Mouse (Mus musculus): ENCODE results near the gene Cbr2. TPM values are rescaled to one million over a fixed set of nuclear protein-coding genes. Genes with fewer than 3 reads are reported as not detected.
"Not testable (repeated sequence)": the region's sequence is repeated elsewhere in the genome, so short reads cannot be mapped to it uniquely, and the experiment has no call there.

Cbr2 gene
- total RNA-seq (2014; fragmentation: Nextera tagmentation), result not detected in 2 replicates
- not detected in 2 replicates for total RNA-seq (2017)
- not detected in 2 replicates for polyA plus RNA-seq (2012)

GRCm38 (mm10) chr11:120731858-120732680 lies at the start of gene Cbr2:
Cbr2 (minus strand) TSS chr11:120732114.
- ATAC-seq (ENCODE audit: extremely low read depth, insufficient number of reproducible peaks, low FRiP score, poor library complexity, severe bottlenecking) (no peak), DNase-seq (ENCODE audit: low spot score) (no peak)
- peaks cover 8% of the 10 kb centered on the region for H3K4me1 ChIP-seq (ENCODE audit: insufficient read depth, low read depth, low read length)
- H3K36me3 ChIP-seq (replicated peaks), result no peaks in the 10 kb centered on the region
- peak within 1 kb of the TSS; percentile 15; the same call in 1 of the 2 replicates for H3K4me3 ChIP-seq (ENCODE audit: low read depth, low read length)
- TF ChIP-seq GATA1 (IDR thresholded peaks at IDR 0.05; ENCODE audit: borderline replicate concordance, low read length), result no peak
- TF ChIP-seq POLR2AphosphoS5 (IDR thresholded peaks at IDR 0.05; ENCODE audit: insufficient replicate concordance, low read depth, low read length), result no peak
- TF ChIP-seq TAL1 (conservative IDR thresholded peaks at IDR 0.05; ENCODE audit: low read depth, low read length), result no peak
- no peak for TF ChIP-seq GATA2 (IDR thresholded peaks at IDR 0.05; ENCODE audit: borderline replicate concordance, low read depth, low read length)
- no peak for TF ChIP-seq CTCF (IDR thresholded peaks at IDR 0.05; ENCODE audit: low read depth, low read length)
- peaks cover 55% of the 10 kb centered on the region for H3K27me3 ChIP-seq (ENCODE audit: insufficient read depth, low read length)
- peaks cover 3% of the 10 kb centered on the region; the same call in 1 of the 2 replicates for H3K9me3 ChIP-seq (replicated peaks)

GRCm38 (mm10) chr11:120781361-120781760 lies 49.4 kb upstream of the Cbr2 start:
- Histone ChIP-seq H3K4me1 (ENCODE audit: insufficient read depth, low read depth, low read length) (peaks cover 30% of the 10 kb centered on the region), H3K36me3 (replicated peaks) (peaks cover 59% of the 10 kb centered on the region)
- H3K9me3 ChIP-seq (replicated peaks); DNase-seq (ENCODE audit: low spot score); H3K27me3 ChIP-seq (ENCODE audit: insufficient read depth, low read length); H3K4me3 ChIP-seq (ENCODE audit: low read depth, low read length); ATAC-seq (ENCODE audit: extremely low read depth, insufficient number of reproducible peaks, low FRiP score, poor library complexity, severe bottlenecking): not testable (repeated sequence)

- peaks cover 19% of the 10 kb centered on the region for H3K4me1 ChIP-seq (ENCODE audit: insufficient read depth, low read depth, low read length)
- no peak overlapping the region for H3K4me3 ChIP-seq (ENCODE audit: low read depth, low read length)
- no peaks in the 10 kb centered on the region for H3K9me3 ChIP-seq (replicated peaks)
- no peak for TF ChIP-seq GATA1 (IDR thresholded peaks at IDR 0.05; ENCODE audit: borderline replicate concordance, low read length)
- TF ChIP-seq GATA2 (IDR thresholded peaks at IDR 0.05; ENCODE audit: borderline replicate concordance, low read depth, low read length), result no peak
- no peak for TF ChIP-seq CTCF (IDR thresholded peaks at IDR 0.05; ENCODE audit: low read depth, low read length)
- TF ChIP-seq TAL1 (conservative IDR thresholded peaks at IDR 0.05; ENCODE audit: low read depth, low read length), result no peak
- TF ChIP-seq POLR2AphosphoS5 (IDR thresholded peaks at IDR 0.05; ENCODE audit: insufficient replicate concordance, low read depth, low read length), result no peak
- H3K27me3 ChIP-seq (ENCODE audit: insufficient read depth, low read length), result peaks cover 5% of the 10 kb centered on the region
- ATAC-seq (ENCODE audit: extremely low read depth, insufficient number of reproducible peaks, low FRiP score, poor library complexity, severe bottlenecking), result no peak
- DNase-seq (ENCODE audit: low spot score), result no peak
- peaks cover 44% of the 10 kb centered on the region for H3K36me3 ChIP-seq (replicated peaks)
These were observed 48.0 kb upstream of the Cbr2 start for GRCm38 (mm10) chr11:120779876-120780275.

GRCm38 (mm10) chr11:120777123-120777522 lies 45.2 kb upstream of the Cbr2 start:
- H3K9me3 ChIP-seq (replicated peaks), result no peaks in the 10 kb centered on the region
- H3K36me3 ChIP-seq (replicated peaks), result peaks cover 30% of the 10 kb centered on the region
- no peak for TF ChIP-seq GATA2 (IDR thresholded peaks at IDR 0.05; ENCODE audit: borderline replicate concordance, low read depth, low read length)
- no peak for TF ChIP-seq CTCF (IDR thresholded peaks at IDR 0.05; ENCODE audit: low read depth, low read length)
- no peak for TF ChIP-seq POLR2AphosphoS5 (IDR thresholded peaks at IDR 0.05; ENCODE audit: insufficient replicate concordance, low read depth, low read length)
- no peak for TF ChIP-seq GATA1 (IDR thresholded peaks at IDR 0.05; ENCODE audit: borderline replicate concordance, low read length)
- no peak for TF ChIP-seq TAL1 (conservative IDR thresholded peaks at IDR 0.05; ENCODE audit: low read depth, low read length)
- ATAC-seq (ENCODE audit: extremely low read depth, insufficient number of reproducible peaks, low FRiP score, poor library complexity, severe bottlenecking), result no peak
- no peak for DNase-seq (ENCODE audit: low spot score)
- H3K4me3 ChIP-seq (ENCODE audit: low read depth, low read length), result no peak overlapping the region
- peaks cover 6% of the 10 kb centered on the region for H3K4me1 ChIP-seq (ENCODE audit: insufficient read depth, low read depth, low read length)
- H3K27me3 ChIP-seq (ENCODE audit: insufficient read depth, low read length), result peaks cover 10% of the 10 kb centered on the region

GRCm38 (mm10) chr11:120775774-120776469 lies 44.0 kb upstream of the Cbr2 start:
- no peak overlapping the region for H3K4me3 ChIP-seq (ENCODE audit: low read depth, low read length)
- ATAC-seq (ENCODE audit: extremely low read depth, insufficient number of reproducible peaks, low FRiP score, poor library complexity, severe bottlenecking), result peak; percentile 60

GRCm38 (mm10) chr11:120773463-120774190 lies 41.7 kb upstream of the Cbr2 start:
- no peak overlapping the region for H3K4me3 ChIP-seq (ENCODE audit: low read depth, low read length)
- ATAC-seq (ENCODE audit: extremely low read depth, insufficient number of reproducible peaks, low FRiP score, poor library complexity, severe bottlenecking) (no peak), DNase-seq (ENCODE audit: low spot score) (no peak)
- H3K36me3 ChIP-seq (replicated peaks), result peaks cover 2% of the 10 kb centered on the region
- no peaks in the 10 kb centered on the region for H3K9me3 ChIP-seq (replicated peaks)
- H3K4me1 ChIP-seq (ENCODE audit: insufficient read depth, low read depth, low read length), result peaks cover 6% of the 10 kb centered on the region
- TF ChIP-seq GATA1 (IDR thresholded peaks at IDR 0.05; ENCODE audit: borderline replicate concordance, low read length) (no peak), CTCF (IDR thresholded peaks at IDR 0.05; ENCODE audit: low read depth, low read length) (no peak)
- H3K27me3 ChIP-seq (ENCODE audit: insufficient read depth, low read length), result peaks cover 10% of the 10 kb centered on the region

More at GRCm38 (mm10) chr11:120775774-120776469, 44.0 kb upstream of the Cbr2 start:
- DNase-seq (ENCODE audit: low spot score), result peak; percentile 72
- Histone ChIP-seq H3K27me3 (ENCODE audit: insufficient read depth, low read length) (peaks cover 10% of the 10 kb centered on the region), H3K9me3 (replicated peaks) (no peaks in the 10 kb centered on the region), H3K36me3 (replicated peaks) (peaks cover 21% of the 10 kb centered on the region), H3K4me1 (ENCODE audit: insufficient read depth, low read depth, low read length) (peaks cover 6% of the 10 kb centered on the region)
- TF ChIP-seq CTCF (IDR thresholded peaks at IDR 0.05; ENCODE audit: low read depth, low read length) (peak; percentile 97), POLR2AphosphoS5 (IDR thresholded peaks at IDR 0.05; ENCODE audit: insufficient replicate concordance, low read depth, low read length) (no peak)

All from G1E (cell line).